Mouse (Mus musculus) heart, embryonic 10.5 days (tissue): ENCODE measurements around the gene Zfp385c. TPM values are rescaled to one million over a fixed set of nuclear protein-coding genes. Genes with fewer than 3 reads are reported as not detected.

Source experiments
- DNase-seq: peaks from one replicate; pipeline ENCODE4 v3.0.0-alpha.2; 2017; ENCODE audit warnings: low spot score
- H3K27ac ChIP-seq: fragments of 300-500 bp; sonication (generic); 2 replicates; pipeline ENCODE4 v1.5.1; 2016; ENCODE audit warnings: mild to moderate bottlenecking
- H3K27me3 ChIP-seq: fragments of 300-500 bp; sonication (generic); 2 replicates; pipeline ENCODE4 v1.6.1; 2016; ENCODE audit warnings: mild to moderate bottlenecking; ENCODE audit not compliant: poor library complexity, insufficient read depth, severe bottlenecking
- H3K36me3 ChIP-seq: fragments of 300-500 bp; sonication (generic); 2 replicates; pipeline ENCODE4 v1.6.1; 2016; ENCODE audit warnings: mild to moderate bottlenecking, moderate library complexity
- H3K4me1 ChIP-seq: fragments of 300-500 bp; sonication (generic); 2 replicates; pipeline ENCODE4 v1.6.1; 2016; ENCODE audit warnings: mild to moderate bottlenecking
- H3K4me3 ChIP-seq: fragments of 300-500 bp; sonication (generic); 2 replicates; pipeline ENCODE4 v1.5.1; 2016; ENCODE audit warnings: mild to moderate bottlenecking, moderate library complexity
- H3K9me3 ChIP-seq: fragments of 300-500 bp; sonication (generic); 2 replicates; pipeline ENCODE4 v1.6.1; 2016; ENCODE audit warnings: mild to moderate bottlenecking, moderate library complexity
- WGBS: fragments of 180-500 bp; shearing (Covaris S2); methylation state at CpG from one replicate; pipeline ENCODE4 v1.1.7; 2016; 5-methylcytosine and 5-hydroxymethylcytosine counted together
- polyA plus RNA-seq: library from polyadenylated mRNA; unstranded; fragments of >200 nt; fragmentation: Nextera tagmentation; extraction: Ambion mirVana; gene quantifications from 2 replicates; pipeline ENCODE4 v1.2.1, GENCODE M21; 2016

Gene Zfp385c
- polyA plus RNA-seq, 1 experiment from 2014 or later, result 0.23 TPM

- Histone ChIP-seq H3K27ac (no peak overlapping the region), H3K36me3 (peaks cover 28% of the 10 kb centered on the region), H3K4me3 (no peak overlapping the region), H3K9me3 (no peaks in the 10 kb centered on the region), H3K27me3 (no peaks in the 10 kb centered on the region), H3K4me1 (peaks cover 27% of the 10 kb centered on the region; the same call in 1 of the 2 replicates)
- no peak for DNase-seq
- WGBS, result 81% methylated on average over 6 of the region's 6 CpGs
Observed at GRCm38 (mm10) chr11:100611627-100612026, 80.6 kb downstream of the Zfp385c start.

DNA sequence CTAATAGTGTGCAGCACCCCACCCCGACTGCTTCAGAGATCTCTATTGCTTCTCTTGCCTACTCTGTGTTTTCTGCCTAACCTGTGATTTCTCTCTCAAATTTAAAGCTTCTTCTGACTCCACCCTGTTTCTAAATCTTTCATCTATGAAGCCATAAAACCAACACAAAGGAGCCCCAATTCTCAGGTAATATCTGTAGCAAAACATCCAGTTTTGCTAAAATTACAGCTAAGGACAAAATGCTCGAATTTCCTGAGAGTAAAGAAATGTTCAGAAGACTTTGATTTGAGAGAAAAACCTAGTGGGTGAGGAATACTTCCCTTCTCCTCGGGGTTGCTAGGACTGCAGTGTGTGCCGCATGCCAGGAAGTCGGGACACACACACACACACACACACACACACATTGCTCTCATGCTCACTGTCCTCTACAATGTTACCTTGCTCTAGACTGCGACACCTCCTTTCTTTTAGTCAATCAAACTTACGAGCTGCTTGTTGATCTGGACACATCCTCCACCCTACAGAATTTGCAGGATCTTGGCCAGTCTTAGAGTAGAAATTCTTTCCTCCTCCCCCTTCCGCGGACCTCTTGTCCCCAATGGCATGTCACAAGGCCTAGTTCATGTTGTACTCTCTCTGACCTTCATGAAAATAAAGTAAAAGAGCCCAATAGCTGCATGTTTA, 82.1 kb downstream of the Zfp385c start:
- peak overlapping the region; percentile 67; the same call in 1 of the 2 replicates for H3K27ac ChIP-seq
- H3K36me3 ChIP-seq, result peaks cover 29% of the 10 kb centered on the region
- H3K4me1 ChIP-seq, result peaks cover 27% of the 10 kb centered on the region; the same call in 1 of the 2 replicates

GRCm38 (mm10) chr11:100609355-100609996, 82.8 kb downstream of the Zfp385c start:
- peaks cover 29% of the 10 kb centered on the region for H3K36me3 ChIP-seq
- no peak for DNase-seq
- no peaks in the 10 kb centered on the region for H3K9me3 ChIP-seq
- H3K4me3 ChIP-seq, result no peak overlapping the region
- 77% methylated on average over 5 of the region's 5 CpGs for WGBS
- no peaks in the 10 kb centered on the region for H3K27me3 ChIP-seq
- peak overlapping the region; percentile 67 for H3K27ac ChIP-seq
- H3K4me1 ChIP-seq, result peaks cover 28% of the 10 kb centered on the region; the same call in 1 of the 2 replicates

More for the DNA sequence above, 82.1 kb downstream of the Zfp385c start:
- Histone ChIP-seq H3K9me3 (no peaks in the 10 kb centered on the region), H3K4me3 (no peak overlapping the region), H3K27me3 (no peaks in the 10 kb centered on the region)
- DNase-seq, result no peak
- WGBS, result 79% methylated on average over 9 of the region's 9 CpGs

GRCm38 (mm10) chr11:100608796-100609195, 83.5 kb downstream of the Zfp385c start:
- Histone ChIP-seq H3K4me3 (no peak overlapping the region), H3K27ac (no peak overlapping the region), H3K27me3 (no peaks in the 10 kb centered on the region), H3K36me3 (peaks cover 29% of the 10 kb centered on the region), H3K4me1 (peaks cover 34% of the 10 kb centered on the region; the same call in 1 of the 2 replicates), H3K9me3 (no peaks in the 10 kb centered on the region)
- no peak for DNase-seq
- 77% methylated on average over 4 of the region's 4 CpGs for WGBS

GRCm38 (mm10) chr11:100607121-100607520, 85.1 kb downstream of the Zfp385c start:
- peaks cover 35% of the 10 kb centered on the region for H3K36me3 ChIP-seq
- no peaks in the 10 kb centered on the region for H3K27me3 ChIP-seq
- no peak overlapping the region for H3K27ac ChIP-seq
- 93% methylated on average over 6 of the region's 6 CpGs for WGBS
- DNase-seq, result no peak
- H3K9me3 ChIP-seq, result no peaks in the 10 kb centered on the region
- H3K4me3 ChIP-seq, result no peak overlapping the region
- H3K4me1 ChIP-seq, result peaks cover 33% of the 10 kb centered on the region; the same call in 1 of the 2 replicates

GRCm38 (mm10) chr11:100605451-100605850, 86.8 kb downstream of the Zfp385c start:
- H3K9me3 ChIP-seq, result no peaks in the 10 kb centered on the region
- 91% methylated on average over 10 of the region's 10 CpGs for WGBS

GRCm38 (mm10) chr11:100604321-100605005, 87.8 kb downstream of the Zfp385c start:
- peaks cover 52% of the 10 kb centered on the region for H3K36me3 ChIP-seq
- WGBS, result 82% methylated on average over 4 of the region's 4 CpGs
- H3K4me1 ChIP-seq, result peaks cover 18% of the 10 kb centered on the region; the same call in 1 of the 2 replicates
- no peak overlapping the region for H3K4me3 ChIP-seq
- H3K27ac ChIP-seq, result no peak overlapping the region
- H3K9me3 ChIP-seq, result no peaks in the 10 kb centered on the region
- DNase-seq, result no peak
- H3K27me3 ChIP-seq, result no peaks in the 10 kb centered on the region

More at GRCm38 (mm10) chr11:100605451-100605850, 86.8 kb downstream of the Zfp385c start:
- H3K27me3 ChIP-seq, result no peaks in the 10 kb centered on the region
- H3K4me1 ChIP-seq, result peaks cover 27% of the 10 kb centered on the region; the same call in 1 of the 2 replicates
- no peak overlapping the region for H3K27ac ChIP-seq
- DNase-seq, result no peak
- no peak overlapping the region for H3K4me3 ChIP-seq
- H3K36me3 ChIP-seq, result peaks cover 45% of the 10 kb centered on the region

- Histone ChIP-seq H3K4me1 (peaks cover 15% of the 10 kb centered on the region; the same call in 1 of the 2 replicates), H3K27me3 (no peaks in the 10 kb centered on the region), H3K27ac (no peak overlapping the region), H3K9me3 (no peaks in the 10 kb centered on the region), H3K4me3 (no peak overlapping the region), H3K36me3 (peaks cover 58% of the 10 kb centered on the region)
- no peak for DNase-seq
- WGBS, result 88% methylated on average over 8 of the region's 8 CpGs
Observed at GRCm38 (mm10) chr11:100603813-100604212, 88.4 kb downstream of the Zfp385c start.

DNA sequence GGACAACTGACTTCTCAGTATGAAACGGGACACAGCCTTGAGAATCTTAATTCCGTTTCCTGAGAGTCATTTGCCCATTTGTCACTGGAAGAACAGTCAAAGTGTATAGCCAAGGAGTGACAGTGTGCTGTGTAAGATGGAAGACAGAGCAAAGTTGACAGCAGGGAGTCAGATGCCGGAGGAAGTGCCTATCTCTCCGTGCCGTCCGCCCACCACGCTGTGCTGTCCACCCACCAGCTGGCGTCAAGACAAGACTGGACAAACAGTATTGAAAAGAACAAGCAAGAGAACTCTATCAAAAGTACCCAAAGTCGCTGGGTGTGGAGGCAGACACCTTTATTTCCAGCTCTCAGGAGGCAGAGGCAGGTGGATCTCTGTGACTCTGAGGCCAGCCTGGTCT, 89.1 kb downstream of the Zfp385c start:
- no peaks in the 10 kb centered on the region for H3K9me3 ChIP-seq
- H3K4me3 ChIP-seq, result no peak overlapping the region
- WGBS, result 63% methylated on average over 9 of the region's 9 CpGs
- peaks cover 13% of the 10 kb centered on the region; the same call in 1 of the 2 replicates for H3K4me1 ChIP-seq
- H3K27ac ChIP-seq, result no peak overlapping the region
- peaks cover 59% of the 10 kb centered on the region for H3K36me3 ChIP-seq
- DNase-seq, result no peak
- no peaks in the 10 kb centered on the region for H3K27me3 ChIP-seq

GRCm38 (mm10) chr11:100601372-100601771, 90.9 kb downstream of the Zfp385c start:
- no peak for DNase-seq
- WGBS, result 93% methylated on average over 3 of the region's 3 CpGs
- Histone ChIP-seq H3K27ac (no peak overlapping the region), H3K27me3 (no peaks in the 10 kb centered on the region), H3K4me3 (no peak overlapping the region), H3K4me1 (peaks cover 13% of the 10 kb centered on the region; the same call in 1 of the 2 replicates), H3K36me3 (peaks cover 70% of the 10 kb centered on the region), H3K9me3 (no peaks in the 10 kb centered on the region)

- WGBS, result 91% methylated on average over 4 of the region's 4 CpGs
Observed at GRCm38 (mm10) chr11:100598074-100598473, 94.2 kb downstream of the Zfp385c start.

GRCm38 (mm10) chr11:100595533-100595932, 96.7 kb downstream of the Zfp385c start:
- H3K36me3 ChIP-seq, result peaks cover 100% of the 10 kb centered on the region
- no peaks in the 10 kb centered on the region for H3K27me3 ChIP-seq
- H3K27ac ChIP-seq, result no peak overlapping the region
- no peaks in the 10 kb centered on the region for H3K9me3 ChIP-seq
- H3K4me3 ChIP-seq, result no peak overlapping the region
- no peak for DNase-seq
- no peaks in the 10 kb centered on the region for H3K4me1 ChIP-seq
- WGBS, result 60% methylated on average over 4 of the region's 4 CpGs

More at GRCm38 (mm10) chr11:100598074-100598473, 94.2 kb downstream of the Zfp385c start:
- H3K9me3 ChIP-seq, result no peaks in the 10 kb centered on the region
- no peak overlapping the region for H3K4me3 ChIP-seq
- no peak for DNase-seq
- peaks cover 92% of the 10 kb centered on the region for H3K36me3 ChIP-seq
- no peaks in the 10 kb centered on the region for H3K27me3 ChIP-seq
- no peak overlapping the region for H3K27ac ChIP-seq
- no peaks in the 10 kb centered on the region for H3K4me1 ChIP-seq

DNA sequence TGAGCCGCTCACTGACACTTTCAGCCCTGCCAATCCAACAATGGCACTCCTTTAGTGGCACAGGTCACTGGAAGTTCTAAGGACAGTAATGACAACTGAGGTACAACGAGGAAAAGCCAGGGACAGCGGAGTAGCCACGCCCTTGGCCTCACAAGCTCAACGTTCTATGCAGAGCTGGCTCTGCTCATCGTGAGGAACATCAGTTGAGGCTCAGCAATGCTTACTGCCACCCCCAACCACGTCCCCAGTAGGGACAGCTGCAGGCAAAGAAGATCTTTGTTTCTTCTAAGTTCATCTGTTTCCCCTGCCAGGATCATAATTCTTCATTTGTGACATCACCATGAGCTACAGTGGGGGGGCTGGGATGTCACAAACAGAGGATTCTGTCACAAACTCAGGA, 97.6 kb downstream of the Zfp385c start:
- H3K27me3 ChIP-seq, result no peaks in the 10 kb centered on the region
- H3K9me3 ChIP-seq, result no peaks in the 10 kb centered on the region
- 84% methylated on average over 7 of the region's 7 CpGs for WGBS
- H3K4me1 ChIP-seq, result no peaks in the 10 kb centered on the region
- H3K27ac ChIP-seq, result no peak overlapping the region
- H3K36me3 ChIP-seq, result peaks cover 98% of the 10 kb centered on the region
- H3K4me3 ChIP-seq, result no peak overlapping the region
- no peak for DNase-seq
